Mouse (Mus musculus) thymus, adult 2 months (tissue): ENCODE measurements around the gene Knl1. TPM values are rescaled to one million over a fixed set of nuclear protein-coding genes. Genes with fewer than 3 reads are reported as not detected.

ENCODE experiments used
- DNase-seq: peaks from one replicate; pipeline ENCODE4 v3.0.0; 2021
- H3K27ac ChIP-seq: fragments of 200-500 bp; 2 replicates; pipeline ENCODE4 v1.5.1; 2012; ENCODE audit warnings: low read length, control low read depth; ENCODE audit not compliant: control insufficient read depth, insufficient read depth
- H3K27me3 ChIP-seq: fragments of 200-500 bp; 2 replicates; pipeline ENCODE4 v1.6.1; 2012; ENCODE audit warnings: mild to moderate bottlenecking, low read length, moderate library complexity, mixed read lengths; ENCODE audit not compliant: control insufficient read depth, insufficient read depth
- H3K36me3 ChIP-seq: fragments of 200-500 bp; 2 replicates; pipeline ENCODE4 v1.6.1; 2012; ENCODE audit warnings: mild to moderate bottlenecking, low read length, moderate library complexity; ENCODE audit not compliant: control insufficient read depth, insufficient read depth
- H3K4me1 ChIP-seq: fragments of 200-500 bp; replicated peaks from 2 replicates; pipeline ENCODE4 v1.6.1; 2012; ENCODE audit warnings: low read length; ENCODE audit not compliant: control insufficient read depth, insufficient read depth
- H3K4me3 ChIP-seq: fragments of 200-500 bp; 2 replicates; pipeline ENCODE4 v1.5.1; 2012; ENCODE audit warnings: mild to moderate bottlenecking, low read length, control low read depth, moderate library complexity; ENCODE audit not compliant: control insufficient read depth, insufficient read depth
- CTCF ChIP-seq: fragments of 200-500 bp; IDR thresholded peaks from 2 replicates; pipeline ENCODE4 v1.5.1; 2012; ENCODE audit warnings: mild to moderate bottlenecking, control low read depth, low read length, moderate library complexity, borderline replicate concordance; ENCODE audit not compliant: control insufficient read depth, poor library complexity, insufficient read depth; ENCODE audit errors: extremely low read depth
- POLR2A ChIP-seq: fragments of 200-500 bp; IDR thresholded peaks from 2 replicates; pipeline ENCODE4 v1.6.1; 2012; ENCODE audit warnings: mild to moderate bottlenecking, low read length, control low read depth, moderate library complexity; ENCODE audit not compliant: control insufficient read depth, poor library complexity, insufficient read depth; ENCODE audit errors: extremely low read depth
- WGBS: fragments of 180-500 bp; shearing (Covaris S2); methylation state at CpG from one replicate; pipeline ENCODE4 v1.1.7; 2018; 5-methylcytosine and 5-hydroxymethylcytosine counted together
- polyA plus RNA-seq: library from polyadenylated mRNA; depleted of rRNA; stranded (reverse); fragments of >200 nt; gene quantifications from 2 replicates; pipeline ENCODE4 v1.2.3, GENCODE M21; 2012; rRNA removed

Gene Knl1
- polyA plus RNA-seq, 1 experiment: 3.8 TPM

- WGBS: 94% methylated on average over 2 of the region's 2 CpGs
- H3K4me1 ChIP-seq: peaks cover 7% of the 10 kb centered on the region; the same call in 1 of the 2 replicates
- H3K27me3 ChIP-seq: no peaks in the 10 kb centered on the region
- H3K27ac ChIP-seq: no peak overlapping the region
- no peak for DNase-seq
- no peak overlapping the region for H3K4me3 ChIP-seq
- TF ChIP-seq POLR2A: no peak
- TF ChIP-seq CTCF: no peak
- H3K36me3 ChIP-seq: peaks cover 13% of the 10 kb centered on the region; the same call in 1 of the 2 replicates
Measured at GRCm38 (mm10) chr2:119154683-119155082, 107.8 kb downstream of the Knl1 start.

Other genes starting within 250 kb of the Knl1 start
- gene Knstrn, start 233.1 kb upstream of the Knl1 start, polyA plus RNA-seq: 19.4 and 22.8 TPM in 2 replicates
- 48.3 and 50.6 TPM in 2 replicates for gene Ivd, start 185.2 kb upstream of the Knl1 start, polyA plus RNA-seq
- gene Bahd1, start 146.7 kb upstream of the Knl1 start, polyA plus RNA-seq: 38.7 and 40.0 TPM in 2 replicates
- 9.0 and 10.3 TPM in 2 replicates for gene Chst14, start 120.6 kb upstream of the Knl1 start, polyA plus RNA-seq
- gene Ccdc32, start 17.7 kb upstream of the Knl1 start, polyA plus RNA-seq: 6.1 and 7.1 TPM in 2 replicates
- 7.8 and 10.4 TPM in 2 replicates for gene Rpusd2, start 12.3 kb upstream of the Knl1 start, polyA plus RNA-seq
- 22.1 and 33.4 TPM in 2 replicates for gene Rad51, start 65.7 kb downstream of the Knl1 start, polyA plus RNA-seq
- 19.3 and 21.6 TPM in 2 replicates for gene Rmdn3, start 109.9 kb downstream of the Knl1 start, polyA plus RNA-seq
- gene Gchfr, start 120.7 kb downstream of the Knl1 start, polyA plus RNA-seq: 12.5 and 16.3 TPM in 2 replicates
- 0.70 and 1.1 TPM in 2 replicates for gene Gm14137, start 127.4 kb downstream of the Knl1 start, polyA plus RNA-seq
- 56.2 and 60.9 TPM in 2 replicates for gene Zfyve19, start 161.5 kb downstream of the Knl1 start, polyA plus RNA-seq
- 6.4 and 7.1 TPM in 2 replicates for gene Dnajc17, start 161.7 kb downstream of the Knl1 start, polyA plus RNA-seq
- 0.42 and 0.92 TPM in 2 replicates for gene Ppp1r14d, start 182.8 kb downstream of the Knl1 start, polyA plus RNA-seq
- gene Spint1, start 190.2 kb downstream of the Knl1 start, polyA plus RNA-seq: 21.2 and 22.0 TPM in 2 replicates
- 2.6 and 3.5 TPM in 2 replicates for gene Rhov, start 224.2 kb downstream of the Knl1 start, polyA plus RNA-seq
- 28.4 and 30.5 TPM in 2 replicates for gene Vps18, start 241.6 kb downstream of the Knl1 start, polyA plus RNA-seq